ENCODE assay signal across 9 mouse cellular contexts in the genomic region with DNA sequence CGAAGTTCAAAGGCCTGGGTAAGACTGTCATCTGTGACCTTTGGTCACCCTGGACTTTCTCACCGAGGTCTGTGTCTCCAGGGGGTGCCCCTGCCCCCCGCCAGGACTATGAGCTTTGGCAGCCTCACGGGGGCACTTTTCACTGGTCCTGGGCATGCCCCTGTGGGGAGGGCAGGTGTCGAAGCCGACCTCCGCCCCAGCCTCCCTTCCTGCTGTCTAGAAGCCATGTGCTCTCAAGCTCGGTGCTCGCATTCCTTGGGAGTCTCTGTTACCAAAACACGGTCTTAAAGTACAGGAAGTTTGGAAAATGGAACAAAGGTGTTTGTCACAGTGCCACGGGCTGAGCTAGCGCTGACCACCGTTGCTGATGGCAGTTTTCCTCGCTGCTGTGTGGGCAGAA. TPM values are rescaled to one million over a fixed set of nuclear protein-coding genes. Genes with fewer than 3 reads are reported as not detected.
DNase-seq lines count a peak whose midpoint lies in the region; ATAC-seq and TF ChIP-seq lines count a peak whose summit lies in the region.
"Had no signal": no experiment of that assay in that cellular context is flagged by ENCODE, and none has a peak within 500 bp of the region (broad histone marks: within the 10 kb centered on the region; RNA-seq: fewer than 3 reads in every experiment).

No protein-coding gene starts in this region.

- no peaks in the 10 kb centered on the region for H3K27me3 ChIP-seq in intestine, embryonic 16.5 days (replicated peaks; ENCODE audit: control insufficient read depth, insufficient read depth, low read length)
- no peaks in the 10 kb centered on the region for H3K27me3 ChIP-seq in midbrain, embryonic 11.5 days (ENCODE audit: control insufficient read depth, insufficient read depth, low read length)
- no peaks in the 10 kb centered on the region for H3K27me3 ChIP-seq in thymus, adult 2 months (ENCODE audit: control insufficient read depth, insufficient read depth, low read length)

- ATAC-seq in intestine, embryonic 16.5 days = peak; percentile 14
- no peak for ATAC-seq in midbrain, embryonic 11.5 days (ENCODE audit: low FRiP score)
- ATAC-seq in erythroblast, adult 5-6 weeks (replicated peaks; ENCODE audit: low FRiP score, poor library complexity, severe bottlenecking) = no peak

- H3K9me3 ChIP-seq in intestine, embryonic 16.5 days (ENCODE audit: control insufficient read depth, low read length) = no peaks in the 10 kb centered on the region
- H3K9me3 ChIP-seq in midbrain, embryonic 11.5 days (ENCODE audit: control insufficient read depth, low read length) = no peaks in the 10 kb centered on the region

- TF ChIP-seq POLR2A in thymus, adult 2 months (IDR thresholded peaks at IDR 0.05; ENCODE audit: control insufficient read depth, extremely low read depth, insufficient read depth, low read length, poor library complexity) = no peak

- H3K4me2 ChIP-seq in intestine, embryonic 16.5 days (ENCODE audit: low read depth, low read length) = no peak overlapping the region
- H3K4me2 ChIP-seq in midbrain, embryonic 11.5 days = no peak overlapping the region

- peak; percentile 44 for DNase-seq in gastrocnemius, adult 2 months
- DNase-seq in gastrocnemius, postnatal 10 days = no peak
- DNase-seq in embryo, embryonic 9.5 days (ENCODE audit: extremely low spot score) = peak; percentile 11
- no peak for DNase-seq in midbrain, embryonic 11.5 days (ENCODE audit: low spot score, missing footprints)
- no peak for DNase-seq in yolk sac, embryonic 10.5 days (ENCODE audit: low spot score)
- no peak for DNase-seq in thymus, adult 2 months

- 0 out of 2 replicates have a peak overlapping the region, but pooled peaks have one; percentile 43 for H3K9ac ChIP-seq in intestine, embryonic 16.5 days (ENCODE audit: low read depth, low read length)
- peak overlapping the region; percentile 20; the same call in 1 of the 2 replicates for H3K9ac ChIP-seq in midbrain, embryonic 11.5 days (ENCODE audit: low read length)

- no peaks in the 10 kb centered on the region for H3K36me3 ChIP-seq in intestine, embryonic 16.5 days (ENCODE audit: control insufficient read depth, insufficient read depth, low read length)
- no peaks in the 10 kb centered on the region for H3K36me3 ChIP-seq in midbrain, embryonic 11.5 days (ENCODE audit: control insufficient read depth, insufficient read depth, low read length)
- H3K36me3 ChIP-seq in thymus, adult 2 months (ENCODE audit: control insufficient read depth, insufficient read depth, low read length) = no peaks in the 10 kb centered on the region

- no peak for TF ChIP-seq CTCF in gastrocnemius, adult 2 months (IDR thresholded peaks at IDR 0.05)
- TF ChIP-seq CTCF in thymus, adult 2 months (IDR thresholded peaks at IDR 0.05; ENCODE audit: borderline replicate concordance, control insufficient read depth, extremely low read depth, insufficient read depth, low read length, poor library complexity) = no peak

- WGBS in intestine, embryonic 16.5 days = 37% methylated on average over 14 of the region's 14 CpGs
- 47% methylated on average over 14 of the region's 14 CpGs for WGBS in midbrain, embryonic 11.5 days
- WGBS in thymus, adult 2 months = 80% methylated on average over 14 of the region's 14 CpGs

- peak overlapping the region; percentile 17 for H3K4me3 ChIP-seq in gastrocnemius, adult 2 months
- no peak overlapping the region for H3K4me3 ChIP-seq in intestine, embryonic 16.5 days (ENCODE audit: low read length)
- no peak overlapping the region for H3K4me3 ChIP-seq in midbrain, embryonic 11.5 days (ENCODE audit: low read depth, low read length)
- H3K4me3 ChIP-seq in thymus, adult 2 months (ENCODE audit: control insufficient read depth, insufficient read depth, low read length) = no peak overlapping the region

- H3K27ac ChIP-seq in gastrocnemius, adult 2 months = peak overlapping the region; percentile 85
- peak overlapping the region; percentile 95 for H3K27ac ChIP-seq in intestine, embryonic 16.5 days (ENCODE audit: low read length)
- no peak overlapping the region for H3K27ac ChIP-seq in midbrain, embryonic 11.5 days (ENCODE audit: low read depth, low read length)
- H3K27ac ChIP-seq in thymus, adult 2 months (ENCODE audit: control insufficient read depth, insufficient read depth, low read length) = no peak overlapping the region
- H3K27ac ChIP-seq: macrophage had no signal

- peaks cover 37% of the 10 kb centered on the region for H3K4me1 ChIP-seq in intestine, embryonic 16.5 days (ENCODE audit: control insufficient read depth, insufficient read depth, low read length)
- H3K4me1 ChIP-seq in midbrain, embryonic 11.5 days (ENCODE audit: control insufficient read depth, insufficient read depth, low read length) = peaks cover 35% of the 10 kb centered on the region
- H3K4me1 ChIP-seq in thymus, adult 2 months (replicated peaks; ENCODE audit: control insufficient read depth, insufficient read depth, low read length) = peaks cover 5% of the 10 kb centered on the region; the same call in 1 of the 2 replicates

- intact Hi-C loops in gastrocnemius, adult 2 months (cut with DNase I) = no loop called here

RNA-seq across cellular contexts. Expression of a gene that starts 52.7 kb away (rescaled TPM):
- 100 to 1,000 TPM; 177 to 277 TPM for total RNA-seq in gastrocnemius, adult 2 months (2021)
- total RNA-seq in gastrocnemius, postnatal 10 days (2021) = 100 to 1,000 TPM in 1 of 2 experiments, 10 to 100 TPM in 1; 85.6 to 102 TPM
- 39.8 and 50.1 TPM in 2 replicates for polyA plus RNA-seq in intestine, embryonic 16.5 days (2015; fragmentation: Nextera tagmentation; extraction: Ambion mirVana)
- polyA plus RNA-seq in midbrain, embryonic 11.5 days (2014; fragmentation: Nextera tagmentation; extraction: Ambion mirVana) = 33.1 and 33.5 TPM in 2 replicates
- total RNA-seq in erythroblast, adult 5-6 weeks (2015; ENCODE audit: low replicate concordance) = 3.5 and 6.1 TPM in 2 replicates
- total RNA-seq in erythroblast, adult 5-6 weeks (2017; ENCODE audit: low replicate concordance) = 5.3 and 7.5 TPM in 2 replicates
- polyA plus RNA-seq in thymus, adult 2 months (2012; rRNA removed) = 21.4 and 27.4 TPM in 2 replicates

Comparison
In these comparisons a context has a peak if more than half of its experiments do, and no peak if none do; other contexts are left out.
1. DNase-seq: peak in gastrocnemius, adult 2 months (single experiment) and embryo, embryonic 9.5 days (single experiment); none in gastrocnemius, postnatal 10 days (single experiment), midbrain, embryonic 11.5 days (single experiment), yolk sac, embryonic 10.5 days (single experiment) and thymus, adult 2 months (single experiment).
2. H3K27ac ChIP-seq: peak in gastrocnemius, adult 2 months (single experiment) and intestine, embryonic 16.5 days (single experiment); none in midbrain, embryonic 11.5 days (single experiment) and thymus, adult 2 months (single experiment).
3. RNA of a gene that starts 52.7 kb away (total RNA-seq): 177 to 277 TPM in gastrocnemius, adult 2 months and 85.6 to 102 TPM in gastrocnemius, postnatal 10 days; 3.5 to 7.5 TPM in erythroblast, adult 5-6 weeks; every median in the first group is over 10 times any median in the second.